Mouse (Mus musculus) brain, embryonic 14.5 days (tissue): ENCODE results near the gene Akr7a5.
A peak's percentile ranks its signal among the peaks of the same experiment; 100 is the strongest.

ENCODE experiments used
- CTCF ChIP-seq: fragments of 200-500 bp; IDR thresholded peaks from 2 replicates; pipeline ENCODE4 v1.5.1; 2012; ENCODE audit warnings: inconsistent platforms, mild to moderate bottlenecking, moderate library complexity, borderline replicate concordance; ENCODE audit not compliant: insufficient read depth, insufficient read length; ENCODE audit errors: extremely low read depth
- POLR2A ChIP-seq: fragments of 200-500 bp; IDR thresholded peaks from 2 replicates; pipeline ENCODE4 v1.6.1; 2012; ENCODE audit warnings: mild to moderate bottlenecking, inconsistent platforms, borderline replicate concordance; ENCODE audit not compliant: poor library complexity, insufficient read depth, insufficient read length, severe bottlenecking; ENCODE audit errors: extremely low read depth

GRCm38 (mm10) chr4:139336822-139337483 is 26.4 kb downstream of the Akr7a5 start:
- peak; percentile 75 for TF ChIP-seq CTCF
- no peak for TF ChIP-seq POLR2A
